Mouse (Mus musculus): Measurements from ENCODE around the gene Dpy19l1. TPM values are rescaled to one million over a fixed set of nuclear protein-coding genes. Genes with fewer than 3 reads are reported as not detected.

The Dpy19l1 gene
- total RNA-seq, 1 experiment: 54.1 TPM

- in situ Hi-C loops (cut with MboI; ENCODE audit: low sequenced_read_pairs in 2 of 2, unreplicated experiment in 2 of 2): no loop called here
- H3K4me3 ChIP-seq (ENCODE audit: insufficient read depth in 1 of 2, low read depth in 1 of 2, low read length in 2 of 2, poor library complexity in 1 of 2, severe bottlenecking in 1 of 2): no peak overlapping the region
Observed at GRCm38 (mm10) chr9:24461379-24461961, 41.5 kb downstream of the Dpy19l1 start.

GRCm38 (mm10) chr9:24453833-24454232 lies 49.1 kb downstream of the Dpy19l1 start:
- H3K4me3 ChIP-seq (ENCODE audit: insufficient read depth in 1 of 2, low read depth in 1 of 2, low read length in 2 of 2, poor library complexity in 1 of 2, severe bottlenecking in 1 of 2): no peak overlapping the region
- no peak for TF ChIP-seq MAFK (IDR thresholded peaks at IDR 0.05; ENCODE audit: insufficient read depth, low read depth, low read length)
- TF ChIP-seq ZNF384 (IDR thresholded peaks at IDR 0.05; ENCODE audit: low read depth, low read length): no peak
- TF ChIP-seq CHD2 (IDR thresholded peaks at IDR 0.05; ENCODE audit: low read depth, low read length): no peak
- TF ChIP-seq HCFC1 (IDR thresholded peaks at IDR 0.05; ENCODE audit: borderline replicate concordance, insufficient read depth, low read length): no peak
- TF ChIP-seq ZC3H11A (IDR thresholded peaks at IDR 0.05; ENCODE audit: borderline replicate concordance, low read depth, low read length): no peak
- in situ Hi-C loops (cut with MboI; ENCODE audit: low sequenced_read_pairs in 2 of 2, unreplicated experiment in 2 of 2): no loop called here
- peaks cover 6% of the 10 kb centered on the region for H3K36me3 ChIP-seq (ENCODE audit: control insufficient read depth, insufficient read depth, low read length, poor library complexity, severe bottlenecking)
- H3K4me1 ChIP-seq (ENCODE audit: control insufficient read depth in 2 of 2, insufficient read depth in 2 of 2, low read length in 2 of 2, poor library complexity in 1 of 2): no peaks in the 10 kb centered on the region
- H3K9me3 ChIP-seq (ENCODE audit: control insufficient read depth, insufficient read depth, low read depth, low read length): no peaks in the 10 kb centered on the region
- H3K9ac ChIP-seq (ENCODE audit: insufficient read depth, low read depth, low read length, poor library complexity, severe bottlenecking): no peak overlapping the region
- H3K27ac ChIP-seq (ENCODE audit: insufficient read depth, low read depth, low read length, poor library complexity, severe bottlenecking): no peak overlapping the region
- no peak for DNase-seq (ENCODE audit: low read depth, low spot score)

More at GRCm38 (mm10) chr9:24461379-24461961, 41.5 kb downstream of the Dpy19l1 start:
- TF ChIP-seq HCFC1 (IDR thresholded peaks at IDR 0.05; ENCODE audit: borderline replicate concordance, insufficient read depth, low read length) (no peak), MAFK (IDR thresholded peaks at IDR 0.05; ENCODE audit: insufficient read depth, low read depth, low read length) (no peak), ZC3H11A (IDR thresholded peaks at IDR 0.05; ENCODE audit: borderline replicate concordance, low read depth, low read length) (no peak), ZNF384 (IDR thresholded peaks at IDR 0.05; ENCODE audit: low read depth, low read length) (no peak), CHD2 (IDR thresholded peaks at IDR 0.05; ENCODE audit: low read depth, low read length) (no peak)
- no peaks in the 10 kb centered on the region for H3K9me3 ChIP-seq (ENCODE audit: control insufficient read depth, insufficient read depth, low read depth, low read length)
- peaks cover 2% of the 10 kb centered on the region; the same call in 1 of the 2 replicates for H3K36me3 ChIP-seq (ENCODE audit: control insufficient read depth, insufficient read depth, low read length, poor library complexity, severe bottlenecking)
- H3K4me1 ChIP-seq (ENCODE audit: control insufficient read depth in 2 of 2, insufficient read depth in 2 of 2, low read length in 2 of 2, poor library complexity in 1 of 2): no peaks in the 10 kb centered on the region
- no peak overlapping the region for H3K9ac ChIP-seq (ENCODE audit: insufficient read depth, low read depth, low read length, poor library complexity, severe bottlenecking)
- H3K27ac ChIP-seq (ENCODE audit: insufficient read depth, low read depth, low read length, poor library complexity, severe bottlenecking): no peak overlapping the region
- DNase-seq (ENCODE audit: low read depth, low spot score): no peak

- no peaks in the 10 kb centered on the region for H3K4me1 ChIP-seq (ENCODE audit: control insufficient read depth in 2 of 2, insufficient read depth in 2 of 2, low read length in 2 of 2, poor library complexity in 1 of 2)
- no peak overlapping the region for H3K9ac ChIP-seq (ENCODE audit: insufficient read depth, low read depth, low read length, poor library complexity, severe bottlenecking)
- no peaks in the 10 kb centered on the region for H3K9me3 ChIP-seq (ENCODE audit: control insufficient read depth, insufficient read depth, low read depth, low read length)
- in situ Hi-C loops (cut with MboI; ENCODE audit: low sequenced_read_pairs in 2 of 2, unreplicated experiment in 2 of 2): no loop called here
- TF ChIP-seq MAFK (IDR thresholded peaks at IDR 0.05; ENCODE audit: insufficient read depth, low read depth, low read length): no peak
- TF ChIP-seq CHD2 (IDR thresholded peaks at IDR 0.05; ENCODE audit: low read depth, low read length): no peak
- no peak for TF ChIP-seq HCFC1 (IDR thresholded peaks at IDR 0.05; ENCODE audit: borderline replicate concordance, insufficient read depth, low read length)
- no peak for TF ChIP-seq ZC3H11A (IDR thresholded peaks at IDR 0.05; ENCODE audit: borderline replicate concordance, low read depth, low read length)
- TF ChIP-seq ZNF384 (IDR thresholded peaks at IDR 0.05; ENCODE audit: low read depth, low read length): no peak
- DNase-seq (ENCODE audit: low read depth, low spot score): no peak
- H3K36me3 ChIP-seq (ENCODE audit: control insufficient read depth, insufficient read depth, low read length, poor library complexity, severe bottlenecking): peaks cover 9% of the 10 kb centered on the region
- H3K27ac ChIP-seq (ENCODE audit: insufficient read depth, low read depth, low read length, poor library complexity, severe bottlenecking): no peak overlapping the region
- H3K4me3 ChIP-seq (ENCODE audit: insufficient read depth in 1 of 2, low read depth in 1 of 2, low read length in 2 of 2, poor library complexity in 1 of 2, severe bottlenecking in 1 of 2): no peak overlapping the region
Observed at GRCm38 (mm10) chr9:24450976-24451375, 52.0 kb downstream of the Dpy19l1 start.

- H3K27ac ChIP-seq (ENCODE audit: insufficient read depth, low read depth, low read length, poor library complexity, severe bottlenecking): no peak overlapping the region
- H3K4me3 ChIP-seq (ENCODE audit: insufficient read depth in 1 of 2, low read depth in 1 of 2, low read length in 2 of 2, poor library complexity in 1 of 2, severe bottlenecking in 1 of 2): no peak overlapping the region
- DNase-seq (ENCODE audit: low read depth, low spot score): no peak
- in situ Hi-C loops (cut with MboI; ENCODE audit: low sequenced_read_pairs in 2 of 2, unreplicated experiment in 2 of 2): no loop called here
- peaks cover 9% of the 10 kb centered on the region for H3K36me3 ChIP-seq (ENCODE audit: control insufficient read depth, insufficient read depth, low read length, poor library complexity, severe bottlenecking)
- no peaks in the 10 kb centered on the region for H3K9me3 ChIP-seq (ENCODE audit: control insufficient read depth, insufficient read depth, low read depth, low read length)
- no peak overlapping the region for H3K9ac ChIP-seq (ENCODE audit: insufficient read depth, low read depth, low read length, poor library complexity, severe bottlenecking)
- TF ChIP-seq ZC3H11A (IDR thresholded peaks at IDR 0.05; ENCODE audit: borderline replicate concordance, low read depth, low read length): no peak
- TF ChIP-seq HCFC1 (IDR thresholded peaks at IDR 0.05; ENCODE audit: borderline replicate concordance, insufficient read depth, low read length): no peak
- TF ChIP-seq MAFK (IDR thresholded peaks at IDR 0.05; ENCODE audit: insufficient read depth, low read depth, low read length): no peak
- TF ChIP-seq CHD2 (IDR thresholded peaks at IDR 0.05; ENCODE audit: low read depth, low read length): no peak
- TF ChIP-seq ZNF384 (IDR thresholded peaks at IDR 0.05; ENCODE audit: low read depth, low read length): no peak
- no peaks in the 10 kb centered on the region for H3K4me1 ChIP-seq (ENCODE audit: control insufficient read depth in 2 of 2, insufficient read depth in 2 of 2, low read length in 2 of 2, poor library complexity in 1 of 2)
Observed at GRCm38 (mm10) chr9:24450524-24450923, 52.4 kb downstream of the Dpy19l1 start.
